Mouse (Mus musculus) small intestine, adult 2 months (tissue): ENCODE data around the gene Cdc26. TPM values are rescaled to one million over a fixed set of nuclear protein-coding genes. Genes with fewer than 3 reads are reported as not detected.

Experiments used
- H3K27ac ChIP-seq: fragments of 200-500 bp; 2 replicates; pipeline ENCODE4 v1.5.1; 2012; ENCODE audit warnings: low read depth, low read length, control low read depth, inconsistent platforms; ENCODE audit not compliant: insufficient read depth
- H3K27me3 ChIP-seq: fragments of 200-500 bp; 2 replicates; pipeline ENCODE4 v1.6.1; 2012; ENCODE audit warnings: mild to moderate bottlenecking, moderate library complexity, low read length, inconsistent platforms; ENCODE audit not compliant: control insufficient read depth, insufficient read depth
- H3K36me3 ChIP-seq: fragments of 200-500 bp; 2 replicates; pipeline ENCODE4 v1.6.1; 2012; ENCODE audit warnings: mild to moderate bottlenecking, low read length, control low read depth, inconsistent platforms; ENCODE audit not compliant: control insufficient read depth, insufficient read depth
- H3K4me1 ChIP-seq: fragments of 200-500 bp; 2 replicates; pipeline ENCODE4 v1.6.1; 2012; ENCODE audit warnings: low read length, inconsistent platforms, mixed read lengths; ENCODE audit not compliant: control insufficient read depth, insufficient read depth, insufficient read length
- H3K4me3 ChIP-seq: fragments of 200-500 bp; 2 replicates; pipeline ENCODE4 v1.5.1; 2012; ENCODE audit warnings: low read depth, mild to moderate bottlenecking, control low read depth, inconsistent platforms, low read length, moderate library complexity
- CTCF ChIP-seq: fragments of 200-500 bp; IDR thresholded peaks from 2 replicates; pipeline ENCODE4 v1.5.1; 2012; ENCODE audit warnings: low read depth, mild to moderate bottlenecking, control low read depth, inconsistent platforms, low read length, moderate library complexity, mixed read lengths; ENCODE audit not compliant: insufficient replicate concordance, insufficient read length; ENCODE audit errors: extremely low read depth
- POLR2A ChIP-seq: fragments of 200-500 bp; IDR thresholded peaks from 2 replicates; pipeline ENCODE4 v1.6.1; 2012; ENCODE audit warnings: low read depth, mild to moderate bottlenecking, control low read depth, inconsistent platforms, low read length, moderate library complexity
- WGBS: fragments of 180-500 bp; shearing (Covaris S2); methylation state at CpG from one replicate; pipeline ENCODE4 v1.1.7; 2018; 5-methylcytosine and 5-hydroxymethylcytosine counted together
- polyA plus RNA-seq: library from polyadenylated mRNA; depleted of rRNA; stranded (reverse); fragments of >200 nt; gene quantifications from 2 replicates; pipeline ENCODE4 v1.2.3, GENCODE M21; 2012

Cdc26 gene
- polyA plus RNA-seq, 1 experiment, result 6.6 TPM

- 51% methylated on average over 2 of the region's 2 CpGs for WGBS
- no peaks in the 10 kb centered on the region for H3K27me3 ChIP-seq
- TF ChIP-seq POLR2A, result no peak
- TF ChIP-seq CTCF, result no peak
- H3K4me3 ChIP-seq, result no peak overlapping the region
- no peaks in the 10 kb centered on the region; the same call in 1 of the 2 replicates for H3K4me1 ChIP-seq
- H3K36me3 ChIP-seq, result no peaks in the 10 kb centered on the region
- no peak overlapping the region for H3K27ac ChIP-seq
Observed at GRCm38 (mm10) chr4:62362437-62362836, 46.0 kb downstream of the Cdc26 start.

- no peaks in the 10 kb centered on the region for H3K27me3 ChIP-seq
- H3K27ac ChIP-seq, result no peak overlapping the region
- no peaks in the 10 kb centered on the region for H3K36me3 ChIP-seq
- H3K4me3 ChIP-seq, result no peak overlapping the region
- H3K4me1 ChIP-seq, result no peaks in the 10 kb centered on the region; the same call in 1 of the 2 replicates
- TF ChIP-seq POLR2A (no peak), CTCF (no peak)
- 76% methylated on average over 1 of the region's 1 CpGs for WGBS
Observed at GRCm38 (mm10) chr4:62361997-62362396, 46.4 kb downstream of the Cdc26 start.

GRCm38 (mm10) chr4:62361571-62361970 is 46.9 kb downstream of the Cdc26 start:
- TF ChIP-seq POLR2A (no peak), CTCF (no peak)
- no peaks in the 10 kb centered on the region for H3K27me3 ChIP-seq
- no peaks in the 10 kb centered on the region; the same call in 1 of the 2 replicates for H3K4me1 ChIP-seq
- H3K36me3 ChIP-seq, result no peaks in the 10 kb centered on the region
- WGBS, result 9% methylated on average over 6 of the region's 6 CpGs
- H3K4me3 ChIP-seq, result no peak overlapping the region
- H3K27ac ChIP-seq, result peak overlapping the region; percentile 48; the same call in 1 of the 2 replicates

- TF ChIP-seq CTCF (no peak), POLR2A (no peak)
- no peaks in the 10 kb centered on the region; the same call in 1 of the 2 replicates for H3K4me1 ChIP-seq
- H3K4me3 ChIP-seq, result peak overlapping the region; percentile 74
- under 1% methylated on average over 22 of the region's 22 CpGs for WGBS
- no peaks in the 10 kb centered on the region for H3K27me3 ChIP-seq
- no peaks in the 10 kb centered on the region for H3K36me3 ChIP-seq
- H3K27ac ChIP-seq, result peak overlapping the region; percentile 48
Observed at GRCm38 (mm10) chr4:62360805-62361455, 47.5 kb downstream of the Cdc26 start.

GRCm38 (mm10) chr4:62360088-62360804 is 48.2 kb downstream of the Cdc26 start, which contains the start of the genes Fkbp15 and Slc31a1:
Gene Fkbp15 (minus strand): TSS chr4:62360548.
Gene Slc31a1 (plus strand): TSS chr4:62360727.
- under 1% methylated on average over 51 of the region's 51 CpGs for WGBS
- H3K27ac ChIP-seq, result peak within 1 kb of the TSS; percentile 77
- H3K27me3 ChIP-seq, result no peaks in the 10 kb centered on the region
- no peaks in the 10 kb centered on the region for H3K36me3 ChIP-seq
- no peak for TF ChIP-seq CTCF
- TF ChIP-seq POLR2A, result peak; percentile 93
- peak within 1 kb of the TSS; percentile 79 for H3K4me3 ChIP-seq
- no peaks in the 10 kb centered on the region; the same call in 1 of the 2 replicates for H3K4me1 ChIP-seq

GRCm38 (mm10) chr4:62359256-62359775 is 49.1 kb downstream of the Cdc26 start:
- no peak overlapping the region for H3K4me3 ChIP-seq
- H3K27me3 ChIP-seq, result no peaks in the 10 kb centered on the region
- H3K27ac ChIP-seq, result peak overlapping the region; percentile 77; the same call in 1 of the 2 replicates
- peaks cover 3% of the 10 kb centered on the region; the same call in 1 of the 2 replicates for H3K36me3 ChIP-seq
- no peaks in the 10 kb centered on the region; the same call in 1 of the 2 replicates for H3K4me1 ChIP-seq
- WGBS, result 20% methylated on average over 7 of the region's 7 CpGs
- no peak for TF ChIP-seq CTCF
